Mouse (Mus musculus) lung, postnatal 14 days (tissue): Measurements from ENCODE around the gene Git1.
A peak's percentile ranks its signal among the peaks of the same experiment; 100 is the strongest.

Source experiments
- DNase-seq: peaks from one replicate; pipeline ENCODE4 v3.0.0; 2021

Git1 gene

DNA sequence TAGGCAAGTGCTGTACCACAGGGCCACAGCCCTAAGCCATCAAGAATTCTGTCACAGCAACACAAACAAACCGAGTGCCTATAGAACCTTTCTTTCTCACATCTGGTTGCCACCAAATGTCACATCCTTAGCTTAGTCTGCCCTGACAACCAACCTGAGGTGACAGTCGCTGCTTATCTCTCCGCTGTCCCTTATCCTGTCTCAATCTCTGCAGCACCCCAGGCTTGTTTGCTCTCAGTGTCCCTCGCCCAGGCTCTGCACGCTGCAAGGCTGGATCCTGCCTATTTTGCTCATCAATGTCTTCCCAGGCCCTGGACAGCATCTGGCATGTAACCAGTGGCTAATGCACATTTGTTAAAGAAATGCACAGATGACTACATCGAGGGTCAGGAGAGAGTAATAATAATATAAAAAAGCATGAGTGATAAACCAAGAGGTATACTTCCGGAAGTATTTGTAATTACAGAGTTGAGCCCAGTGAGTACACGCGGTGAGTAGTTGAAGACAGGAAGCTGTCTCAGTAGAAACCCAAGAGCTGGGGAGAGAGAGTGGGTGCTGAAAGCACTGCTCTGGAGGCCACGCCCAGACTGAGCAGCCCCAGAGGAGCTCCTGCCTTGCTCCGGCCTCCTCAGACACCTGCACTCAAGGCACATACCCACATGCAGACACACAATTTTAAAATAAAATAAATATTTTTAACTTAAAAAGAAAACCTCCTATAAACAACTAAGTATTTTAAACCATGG is 9.7 kb upstream of the Git1 start:
- DNase-seq = no peak

DNA sequence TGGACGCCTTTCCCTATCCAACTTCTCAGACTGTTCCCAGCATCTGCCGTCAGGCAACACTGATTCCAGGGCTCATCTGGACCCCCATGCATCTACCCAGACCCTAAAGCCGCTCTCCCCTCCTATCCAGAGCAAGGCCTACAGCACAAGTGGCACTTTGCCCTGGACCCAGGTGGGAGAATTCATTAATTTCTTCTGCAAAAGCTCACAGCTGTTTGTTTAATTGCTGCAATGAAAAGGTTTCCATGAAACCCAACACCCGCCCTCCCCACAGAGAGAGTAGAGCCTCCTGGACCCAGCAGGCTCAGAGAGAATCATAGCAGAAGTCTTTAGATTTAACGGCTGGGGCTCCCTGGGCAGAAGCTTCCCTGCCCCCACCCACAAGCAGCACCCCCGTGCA is 8.1 kb upstream of the Git1 start:
- DNase-seq = no peak

DNA sequence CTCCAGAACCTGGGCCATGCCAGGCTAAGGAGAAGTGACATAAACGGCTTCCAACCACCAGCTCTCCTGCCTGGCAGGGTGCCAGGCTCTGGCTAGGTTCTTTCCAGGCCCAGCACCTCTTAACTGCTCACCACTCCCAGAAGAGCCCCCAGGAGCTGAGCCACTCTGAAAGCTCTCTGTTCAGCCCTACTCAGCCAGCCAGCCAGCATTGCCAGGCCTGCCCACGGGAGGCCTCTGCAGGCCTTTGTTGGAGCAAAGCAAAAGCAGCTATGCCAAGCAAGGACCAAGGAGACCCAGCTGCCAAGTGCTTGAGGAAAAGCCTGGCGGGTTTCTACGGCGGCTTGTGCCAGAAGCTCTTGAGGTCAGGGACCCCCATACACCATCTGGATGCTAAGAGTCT is 6.6 kb upstream of the Git1 start:
- no peak for DNase-seq

DNA sequence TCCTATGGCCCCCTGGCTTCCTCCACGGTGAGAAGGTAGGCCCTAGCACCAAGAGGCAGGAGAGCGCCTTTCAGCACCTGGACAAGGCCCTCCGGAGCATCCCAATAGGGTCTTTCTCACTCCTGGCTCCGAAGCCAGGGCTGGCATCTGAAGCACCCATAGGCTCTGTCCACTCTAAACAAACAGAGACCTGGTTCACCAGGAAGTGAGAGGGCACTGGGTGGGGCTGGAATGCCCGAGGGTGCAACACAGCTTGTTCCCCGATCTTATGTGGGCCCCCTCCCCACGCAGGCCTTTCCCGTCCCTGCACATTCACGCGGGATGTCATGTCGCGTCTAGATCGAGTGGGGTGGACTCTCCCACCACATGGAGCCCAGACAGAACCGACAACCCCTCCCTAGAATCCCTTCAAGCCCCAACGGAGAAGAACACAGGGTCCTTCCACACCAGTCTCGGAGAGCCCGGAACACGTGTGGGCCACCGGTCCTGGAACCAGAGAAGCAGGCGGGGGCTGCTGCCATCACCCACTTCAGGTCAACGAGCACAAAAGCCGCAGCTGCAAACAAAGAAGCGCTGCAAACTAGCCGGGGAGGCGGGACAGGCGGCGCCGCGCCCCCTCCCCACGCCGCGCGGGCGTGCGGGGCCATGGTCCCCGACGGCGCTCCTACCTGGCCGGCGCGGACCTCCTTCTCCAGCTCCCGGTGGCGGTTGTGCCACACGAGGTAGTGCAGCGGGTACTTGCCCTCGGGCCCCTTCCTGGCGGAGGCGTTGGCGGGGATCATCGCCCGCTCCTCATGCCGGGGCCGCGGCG is 4.4 kb upstream of the Git1 start:
- no peak for DNase-seq

DNA sequence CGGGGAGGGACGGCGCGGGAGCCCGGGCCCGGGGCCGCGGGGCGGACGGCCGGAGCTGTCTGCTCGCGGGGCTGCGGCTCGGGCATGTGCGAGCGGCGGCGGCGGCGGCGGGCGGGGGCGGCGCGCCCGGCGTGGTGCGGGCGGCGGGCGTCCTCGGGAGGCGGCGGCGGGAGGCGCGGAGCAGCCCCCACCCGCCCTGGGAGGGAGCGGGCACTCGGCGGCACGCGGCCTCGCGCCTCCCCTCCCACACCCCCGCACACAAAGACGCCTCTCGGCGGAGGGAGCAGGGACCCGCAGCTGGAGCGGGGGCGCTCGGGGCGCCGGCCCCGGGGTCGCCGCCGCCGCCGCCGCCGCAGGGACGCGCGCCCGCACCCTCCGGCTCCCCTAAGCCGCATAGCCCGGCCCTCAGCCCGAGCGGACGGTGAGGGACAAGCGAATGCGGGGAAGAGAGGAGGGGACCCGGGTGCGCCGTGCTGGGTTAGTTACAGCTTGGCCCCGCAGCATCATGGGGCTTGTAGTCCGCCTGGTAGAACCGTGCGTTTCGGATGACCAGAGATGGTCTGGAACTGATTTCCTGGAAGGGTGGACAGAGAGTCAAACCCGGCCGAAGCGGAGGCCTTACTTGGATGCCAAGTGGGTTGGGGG is 3.6 kb upstream of the Git1 start, which contains the start of gene Ankrd13b:
TSS of gene Ankrd13b (minus strand) at position 88 of the 645 bp plus-strand sequence.
- DNase-seq = peak; percentile 74

DNA sequence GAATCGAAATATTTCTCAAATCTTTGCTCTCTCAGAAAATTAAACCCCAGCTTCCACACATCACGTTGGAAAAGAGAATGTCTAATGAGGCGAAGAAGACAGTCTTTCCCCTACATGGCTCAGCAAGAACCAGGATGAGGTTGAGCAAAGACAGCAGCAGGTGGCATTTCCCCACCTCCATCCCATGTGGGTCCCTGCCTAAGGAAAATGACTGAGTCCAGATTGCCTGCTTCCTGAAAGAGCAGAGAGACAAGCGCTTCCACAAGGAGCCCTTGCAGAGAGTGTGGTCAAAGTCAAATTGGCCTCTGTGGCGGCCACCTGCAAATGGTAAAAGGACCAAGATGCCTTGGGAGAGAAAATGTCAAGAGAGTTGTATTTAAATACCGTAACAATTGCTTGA is 2.9 kb upstream of the Git1 start:
- DNase-seq = no peak

DNA sequence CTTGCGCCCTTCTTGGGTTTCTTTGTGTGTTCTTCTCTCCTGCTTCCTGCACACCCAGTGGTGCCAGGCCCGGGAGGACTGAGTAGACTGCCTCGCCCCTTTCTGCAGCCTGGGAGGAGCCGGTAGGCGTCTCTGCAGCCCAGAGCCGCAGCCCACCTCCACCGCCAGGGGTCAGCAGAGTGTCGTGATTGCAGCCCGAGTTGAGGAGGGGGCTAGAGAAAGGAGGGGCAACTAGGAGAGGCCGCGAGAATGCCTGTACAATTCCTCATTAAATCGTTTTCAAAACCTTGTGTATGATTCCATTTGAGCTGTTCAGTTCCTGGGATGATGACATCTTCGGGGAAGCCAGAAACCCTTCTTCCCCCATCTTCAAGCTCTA is 2.2 kb upstream of the Git1 start:
- peak; percentile 93 for DNase-seq

DNA sequence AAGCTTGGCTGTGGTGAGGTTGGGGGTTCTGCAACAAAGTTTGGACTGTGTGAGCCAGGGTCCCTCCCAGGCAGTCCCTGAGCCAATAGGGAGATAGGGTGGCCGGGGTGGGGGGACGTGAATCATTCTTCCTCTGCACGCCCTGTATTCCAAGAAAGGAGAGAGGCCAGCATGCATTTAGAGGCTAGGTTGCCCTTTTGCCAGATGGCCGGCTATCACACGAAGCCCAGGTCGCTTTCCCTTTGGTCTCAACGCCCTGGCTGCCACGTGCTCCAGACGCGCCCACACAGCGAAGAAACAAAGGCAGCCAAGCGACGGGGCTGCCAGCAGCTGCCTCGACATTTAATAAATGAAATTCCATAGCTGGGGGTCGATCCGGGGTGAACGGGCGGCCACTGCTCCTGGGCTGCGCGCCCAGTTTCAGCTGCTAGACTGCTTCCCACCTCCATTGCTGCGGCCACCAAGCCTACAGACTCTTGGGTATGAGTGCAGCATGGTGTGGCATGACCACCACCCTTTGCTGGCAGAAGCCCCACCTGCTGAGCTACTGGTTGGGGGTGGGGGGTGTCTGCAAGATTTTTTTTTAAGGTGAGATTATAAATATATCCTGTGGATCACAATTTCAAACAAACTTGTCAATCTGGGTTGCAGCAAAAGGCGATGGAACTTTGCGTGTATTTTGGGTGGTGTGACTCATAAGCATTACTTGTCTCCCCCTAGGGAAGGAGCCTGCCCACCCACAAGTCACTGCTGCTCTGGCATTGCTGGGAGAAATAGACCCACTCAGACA is 1.7 kb upstream of the Git1 start:
- DNase-seq = peak; percentile 63

DNA sequence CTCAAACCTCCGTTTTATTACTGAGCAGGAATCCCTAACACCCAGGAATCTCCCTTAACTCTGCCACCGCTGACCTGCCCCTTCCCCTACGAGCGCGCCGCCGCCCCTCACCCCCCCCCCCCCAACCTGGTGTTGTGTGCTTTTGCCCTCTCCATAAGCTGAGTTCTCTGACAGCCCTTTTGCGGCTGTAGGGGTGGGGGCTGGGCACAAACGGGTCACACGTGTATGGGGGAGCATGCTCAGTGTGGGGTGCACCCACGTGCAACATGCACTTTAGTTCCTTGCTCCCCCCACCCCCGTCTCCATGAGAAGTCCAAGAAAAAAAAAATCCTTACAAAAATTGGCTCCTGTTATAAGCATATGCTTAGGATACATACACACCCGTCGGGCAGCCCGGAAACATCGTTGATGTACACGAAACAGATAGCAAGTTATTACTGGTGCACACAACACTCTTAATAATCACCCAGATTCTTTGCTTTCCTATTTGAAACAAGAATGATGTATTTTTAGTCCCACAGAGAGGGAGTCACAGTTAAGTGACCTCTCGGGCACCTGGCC is 971 bp upstream of the Git1 start:
- no peak for DNase-seq

DNA sequence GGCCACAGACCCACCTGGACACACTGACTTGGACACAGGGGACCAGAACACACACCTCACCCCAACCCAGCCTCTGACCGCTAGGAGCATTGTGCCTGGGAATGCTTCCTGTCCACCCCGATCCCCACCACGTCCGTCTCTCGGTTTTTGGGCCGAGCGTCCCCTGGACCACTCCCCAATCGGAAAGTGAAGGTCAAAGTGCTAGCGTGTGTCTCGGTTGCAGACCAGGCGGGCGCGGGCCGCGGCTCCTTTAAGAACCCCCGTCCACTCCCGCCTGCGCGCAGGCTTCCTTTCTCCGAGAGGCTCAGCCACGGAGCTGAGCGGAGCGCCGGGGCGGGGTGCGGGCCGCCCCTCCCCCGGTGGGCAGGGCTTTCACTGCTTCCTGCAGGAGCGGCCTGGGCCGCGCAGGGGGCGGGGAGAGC is 440 bp upstream of the Git1 start:
- peak; percentile 94 for DNase-seq

DNA sequence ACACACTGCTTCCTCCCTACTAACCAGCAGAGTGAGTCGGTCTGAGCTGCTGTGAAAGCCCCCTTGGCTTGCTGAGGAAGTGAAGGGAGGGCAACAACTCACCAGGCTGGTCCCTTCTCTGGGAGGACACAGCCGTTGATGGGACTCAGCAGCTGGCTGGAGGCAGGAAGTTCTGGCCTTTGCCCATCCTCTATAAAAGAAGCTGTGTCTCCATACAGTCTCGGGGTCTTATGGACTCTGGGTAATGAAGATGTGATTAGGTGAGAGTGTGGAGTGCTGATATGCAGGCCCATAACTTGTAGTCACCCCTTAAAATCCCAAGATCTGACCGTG is 948 bp downstream of the Git1 start:
- DNase-seq = no peak

DNA sequence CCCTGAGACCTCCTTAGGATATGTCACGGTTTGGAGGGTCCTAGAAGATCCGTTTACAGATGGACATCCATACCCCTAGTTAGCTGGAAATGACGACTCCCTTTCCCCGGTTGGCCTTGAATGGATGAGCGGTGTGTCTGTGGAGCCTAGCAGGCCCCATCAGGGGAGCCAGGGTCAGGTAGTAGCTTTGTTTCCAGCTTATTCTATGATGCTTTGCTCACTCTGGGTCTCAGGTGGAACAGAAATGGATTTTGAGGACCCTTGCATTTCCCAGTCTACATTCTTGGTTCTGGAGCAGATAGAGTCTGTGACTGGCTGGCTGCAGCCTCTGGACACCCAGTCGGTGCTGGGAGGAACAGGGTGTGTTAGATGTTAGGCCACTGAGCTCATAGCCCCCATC is 1.4 kb downstream of the Git1 start:
- no peak for DNase-seq

DNA sequence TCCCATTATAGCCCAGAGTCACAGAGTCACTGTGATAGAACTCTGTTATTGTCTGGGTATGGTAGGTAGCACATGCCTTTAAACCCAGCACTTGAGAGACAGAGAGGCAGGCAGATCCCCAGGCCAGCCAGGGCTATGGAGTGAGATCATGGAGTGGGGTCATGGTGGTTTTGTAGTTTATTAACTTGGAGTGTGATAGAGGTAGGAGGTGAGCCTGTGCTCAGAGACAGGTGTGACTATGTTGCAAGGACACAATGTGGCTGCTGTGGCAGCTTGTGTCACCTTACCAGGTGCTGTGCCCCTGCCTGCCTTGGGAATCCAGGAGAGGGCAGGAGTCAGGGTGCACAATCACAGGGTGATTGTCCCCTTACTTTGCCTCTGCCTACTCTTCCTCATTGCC is 2.1 kb downstream of the Git1 start:
- DNase-seq = no peak

DNA sequence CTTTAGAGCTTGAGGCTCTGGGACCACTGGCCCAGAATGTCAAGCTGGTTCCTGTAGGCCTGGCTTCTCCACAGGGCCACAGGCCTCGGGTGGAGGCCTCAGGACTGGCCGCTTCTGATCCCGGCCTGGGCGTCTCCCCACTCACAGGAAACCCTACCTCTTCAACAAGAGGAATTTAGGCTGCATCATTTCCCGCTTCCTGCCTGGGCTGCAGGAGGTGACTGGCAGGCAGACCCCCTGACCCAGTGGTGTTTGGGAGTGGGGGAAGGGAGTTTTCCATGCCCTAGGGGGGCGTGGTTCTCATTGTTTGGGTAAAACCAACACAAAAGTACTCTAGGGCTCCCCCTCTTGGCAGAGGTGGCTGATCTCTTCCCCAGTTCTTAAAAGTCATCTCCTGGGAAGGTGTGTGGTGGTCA is 4.0 kb downstream of the Git1 start:
- peak; percentile 88 for DNase-seq

DNA sequence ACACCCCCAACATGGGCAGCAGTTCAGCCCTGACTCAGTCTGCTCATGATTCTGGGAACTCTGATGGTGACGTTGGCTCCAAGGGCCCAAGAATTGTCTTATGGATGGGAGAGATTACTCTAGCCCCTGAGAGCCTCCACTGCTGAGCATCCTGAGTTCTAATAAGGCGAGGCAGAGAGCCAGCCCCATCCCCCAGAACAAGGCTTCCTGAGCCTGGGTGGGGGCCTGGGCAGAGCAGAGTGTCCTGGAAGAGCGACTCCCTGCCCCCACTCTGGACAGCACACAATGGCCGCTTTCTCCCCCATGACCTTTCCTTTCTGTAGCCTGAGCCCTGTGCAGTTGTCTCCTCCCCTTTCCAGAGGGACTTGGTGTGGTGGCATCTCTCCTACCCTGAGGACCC is 4.5 kb downstream of the Git1 start:
- peak; percentile 57 for DNase-seq

DNA sequence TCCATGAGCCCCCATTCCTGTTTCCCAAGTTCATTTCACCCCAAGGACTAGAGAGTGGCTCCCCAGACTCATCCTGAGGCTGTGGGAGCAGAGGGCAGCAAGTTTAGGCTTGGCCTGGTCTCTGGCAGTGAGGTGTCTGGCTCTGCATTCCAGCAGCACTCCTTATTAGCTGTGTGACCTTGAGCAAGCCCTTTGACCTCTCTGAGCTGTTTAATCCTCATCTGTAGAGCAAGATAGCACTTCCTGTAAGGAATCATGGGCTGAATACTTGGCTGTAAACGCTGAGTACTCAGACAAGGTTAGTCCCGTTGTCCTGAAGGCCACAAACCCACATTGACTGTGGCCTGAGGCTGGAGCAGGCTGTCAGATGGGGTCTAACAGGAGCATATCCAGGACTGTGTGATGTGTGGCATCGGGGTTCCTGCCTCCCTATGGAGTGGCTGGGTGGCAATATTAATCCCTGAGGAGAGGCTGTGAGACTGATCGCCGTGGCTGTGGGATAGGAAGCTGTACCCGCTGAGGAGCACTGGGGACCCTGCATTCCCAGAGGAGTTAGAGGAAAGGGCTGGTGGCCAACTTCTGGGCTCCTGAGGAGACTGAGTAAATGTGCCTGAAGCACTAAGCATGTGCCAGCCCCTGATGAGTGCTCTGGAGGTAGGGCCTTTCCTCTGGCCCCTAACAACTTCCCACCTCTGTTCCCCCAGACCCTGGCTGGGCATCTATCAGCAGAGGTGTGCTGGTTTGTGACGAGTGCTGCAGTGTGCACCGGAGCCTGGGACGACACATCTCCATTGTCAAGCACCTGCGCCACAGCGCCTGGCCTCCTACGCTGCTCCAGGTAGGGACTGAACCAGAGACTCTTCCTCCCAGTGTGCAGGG is 5.1 kb downstream of the Git1 start:
- DNase-seq = no peak

DNA sequence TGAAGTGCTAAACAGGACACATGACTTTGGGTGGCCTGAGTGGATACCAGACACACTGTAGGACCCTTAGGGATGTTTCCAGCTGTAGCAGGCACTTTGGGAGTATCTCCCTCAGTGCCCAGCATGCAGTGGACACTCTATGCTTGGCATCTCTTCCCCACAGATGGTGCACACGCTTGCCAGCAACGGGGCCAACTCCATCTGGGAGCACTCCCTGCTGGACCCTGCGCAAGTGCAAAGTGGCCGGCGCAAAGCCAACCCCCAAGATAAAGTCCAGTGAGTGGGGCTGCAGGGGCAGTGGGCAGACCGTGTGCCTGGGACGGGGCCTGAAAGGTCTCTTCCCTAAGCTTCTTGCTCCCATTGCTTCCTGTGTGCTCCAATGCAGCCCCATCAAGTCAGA is 6.0 kb downstream of the Git1 start:
- no peak for DNase-seq

DNA sequence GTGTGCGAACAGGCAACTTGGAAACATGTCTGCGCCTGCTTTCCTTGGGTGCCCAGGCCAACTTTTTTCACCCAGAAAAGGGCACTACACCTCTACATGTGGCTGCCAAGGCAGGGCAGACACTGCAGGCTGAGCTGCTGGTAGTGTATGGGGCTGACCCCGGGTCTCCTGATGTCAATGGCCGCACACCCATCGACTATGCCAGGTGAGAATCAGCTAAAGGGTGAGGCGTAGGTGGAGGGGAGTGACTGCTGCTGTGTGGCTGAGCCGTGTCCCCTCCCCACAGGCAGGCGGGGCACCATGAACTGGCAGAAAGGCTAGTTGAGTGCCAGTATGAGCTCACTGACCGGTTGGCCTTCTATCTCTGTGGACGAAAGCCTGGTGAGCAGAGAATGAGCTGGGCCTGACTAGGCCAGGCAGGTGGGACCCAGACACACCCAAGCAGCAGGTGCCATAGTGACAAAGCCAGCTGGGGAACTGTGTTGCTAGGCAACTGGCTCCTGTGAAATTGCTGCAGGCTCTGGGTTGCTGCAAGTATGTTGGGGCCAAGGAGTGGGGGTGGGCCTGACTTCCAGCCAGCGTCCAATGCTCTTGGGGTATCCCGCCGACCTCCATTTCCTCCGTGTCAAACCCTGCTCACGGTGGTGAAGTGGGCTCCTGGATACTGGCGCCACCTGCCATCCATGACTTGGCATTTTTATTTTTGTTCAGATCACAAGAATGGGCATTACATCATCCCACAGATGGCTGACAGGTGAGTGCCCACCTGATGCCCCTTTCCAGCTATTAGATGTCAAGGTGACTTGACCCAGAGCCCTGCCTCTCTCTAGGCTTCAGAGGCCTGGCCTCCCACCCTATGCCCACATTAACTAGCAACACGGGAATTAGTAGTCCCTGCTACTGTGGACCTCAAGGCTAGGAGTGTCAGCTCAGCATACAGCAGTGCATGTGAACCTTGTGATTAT is 7.3 kb downstream of the Git1 start:
- no peak for DNase-seq

DNA sequence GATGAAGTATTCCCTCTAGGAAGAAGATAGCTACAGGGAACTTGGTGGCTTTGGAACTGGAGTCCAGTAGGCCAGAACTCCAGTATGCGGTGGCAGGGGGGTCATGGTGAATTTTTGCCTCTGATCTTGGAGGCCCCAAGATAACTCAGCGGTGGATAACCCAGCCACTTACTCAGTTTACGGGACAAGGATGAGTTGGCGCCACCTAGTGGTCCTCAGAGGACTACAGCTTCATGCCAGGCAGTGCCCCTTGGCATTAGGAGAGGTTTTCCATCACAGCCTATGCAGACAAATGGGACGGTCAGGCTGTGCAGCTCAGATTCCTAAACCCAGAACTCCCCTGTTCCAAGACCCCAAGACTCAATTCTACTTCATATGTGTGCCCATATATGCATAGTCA is 8.0 kb downstream of the Git1 start:
- DNase-seq = peak; percentile 87

DNA sequence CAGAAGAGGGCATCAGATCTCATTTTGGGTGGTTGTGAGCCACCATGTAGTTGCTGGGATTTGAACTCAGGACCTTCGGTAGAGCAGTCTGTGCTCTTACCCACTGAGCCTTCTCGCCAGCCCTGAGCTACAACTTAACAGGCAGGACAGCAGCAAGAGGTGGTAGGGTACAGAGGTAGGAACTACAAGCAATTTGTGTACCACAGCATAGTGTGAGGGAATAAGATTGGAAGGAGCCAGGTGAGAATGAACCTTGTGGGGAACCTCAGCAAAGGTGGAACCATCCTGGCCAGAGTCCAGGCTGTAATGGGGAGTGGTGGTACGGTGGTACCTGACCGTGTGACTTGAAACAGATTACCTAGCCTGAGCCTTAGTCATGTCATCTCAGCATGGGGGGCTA is 8.6 kb downstream of the Git1 start:
- DNase-seq = no peak

DNA sequence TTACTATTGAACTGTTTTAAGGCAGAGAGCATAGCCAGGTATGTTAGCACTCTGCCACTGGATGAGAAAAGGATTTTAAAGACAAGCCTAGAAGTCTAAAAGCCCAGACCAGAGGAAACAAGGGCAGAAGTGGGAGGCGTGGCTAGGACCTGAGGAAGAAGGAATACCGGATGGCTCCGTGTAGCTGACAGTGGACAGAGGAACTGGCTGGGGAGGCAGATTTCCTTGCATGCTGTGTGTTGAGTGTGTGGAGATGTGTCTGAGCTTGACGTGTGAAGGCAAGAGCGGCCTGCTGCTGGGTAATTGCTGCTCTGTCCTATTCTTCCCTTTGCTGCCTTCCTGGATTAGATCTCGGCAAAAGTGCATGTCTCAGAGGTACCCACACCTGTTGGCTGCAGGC is 9.1 kb downstream of the Git1 start:
- no peak for DNase-seq
